ENCODE assay signal across 26 mouse cellular contexts in genomic region chrX:162963840-162964239, GRCm38 (mm10). TPM values are rescaled to one million over a fixed set of nuclear protein-coding genes. Genes with fewer than 3 reads are reported as not detected.
DNase-seq lines count a peak whose midpoint lies in the region; ATAC-seq and TF ChIP-seq lines count a peak whose summit lies in the region.
"Had no signal": no experiment of that assay in that cellular context is flagged by ENCODE, and none has a peak within 500 bp of the region (broad histone marks: within the 10 kb centered on the region; RNA-seq: fewer than 3 reads in every experiment).

No protein-coding gene starts in this region.

- CTCF ChIA-PET in Patski (lab: Charles Lee), result no interaction called here

- no peak overlapping the region for H3K4me3 ChIP-seq in kidney, adult 2 months (ENCODE audit: insufficient read depth, low read depth, low read length)
- H3K4me3 ChIP-seq: embryonic facial prominence, embryonic 12.5 days; forebrain, embryonic 12.5 days; heart, embryonic 10.5 days; hindbrain, embryonic 12.5 days had no signal

- in situ Hi-C loops in Patski (cut with MboI; ENCODE audit: low pct_unique_long_range_greater_than_20kb), result loop anchor here (25.0 kb wide), 1 partner anchor 573 kb away; the partner anchor contains the start of gene Grpr

- POLR2A ChIA-PET in Patski (lab: Charles Lee), result no interaction called here

- DNase-seq in kidney, adult 2 months, result peak; percentile 23
- DNase-seq in kidney, postnatal 14 days, result no peak
- DNase-seq in kidney, postnatal 10 days, result peak; percentile 11
- DNase-seq in kidney, adult 9 months, result no peak
- DNase-seq in Patski (ENCODE audit: low read depth, low spot score), result no peak
- peak; percentile 10 to 18 for DNase-seq in kidney, postnatal 4 days
- DNase-seq in left cerebral cortex, adult 18-20 months (ENCODE audit: low spot score in 2 of 2), result no peak
- DNase-seq in adrenal gland, postnatal 36 days, result no peak
- DNase-seq: adrenal gland, adult 8-10 months; cerebellum, adult 11 months; cerebellum, adult 8-10 months; embryo, embryonic 11 days; gastrocnemius, postnatal 10 days; heart, adult 18-20 months; heart, postnatal 10 days; heart, postnatal 4 days had no signal

- no peak for TF ChIP-seq POLR2A in kidney, adult 2 months (IDR thresholded peaks at IDR 0.05; ENCODE audit: low read depth, low read length)

- 26% methylated on average over 3 of the region's 4 CpGs for WGBS in kidney, adult 2 months

- no peaks in the 10 kb centered on the region for H3K27me3 ChIP-seq in kidney, adult 2 months (replicated peaks; ENCODE audit: control insufficient read depth, insufficient read depth, low read length)
- H3K27me3 ChIP-seq in Patski, result peaks cover 4% of the 10 kb centered on the region
- H3K27me3 ChIP-seq: embryonic facial prominence, embryonic 12.5 days had no signal

- no peak for TF ChIP-seq CTCF in kidney, adult 2 months (conservative IDR thresholded peaks at IDR 0.05; ENCODE audit: insufficient read depth, insufficient read length, low read depth, low read length)
- TF ChIP-seq CTCF in Patski (IDR thresholded peaks at IDR 0.05), result no peak

- peaks cover 4% of the 10 kb centered on the region; the same call in 1 of the 2 replicates for H3K4me1 ChIP-seq in kidney, adult 2 months (ENCODE audit: control insufficient read depth, insufficient read depth, low read length)
- H3K4me1 ChIP-seq: embryonic facial prominence, embryonic 12.5 days; forebrain, embryonic 12.5 days; heart, embryonic 10.5 days; hindbrain, embryonic 12.5 days had no signal

- H3K36me3 ChIP-seq in kidney, adult 2 months (ENCODE audit: control insufficient read depth, insufficient read depth, low read length), result no peaks in the 10 kb centered on the region
- H3K36me3 ChIP-seq: embryonic facial prominence, embryonic 12.5 days; forebrain, embryonic 12.5 days; heart, embryonic 10.5 days; hindbrain, embryonic 12.5 days had no signal

- peak overlapping the region; percentile 68; the same call in 1 of the 2 replicates for H3K27ac ChIP-seq in kidney, adult 2 months (ENCODE audit: insufficient read depth, low read depth, low read length)
- H3K27ac ChIP-seq: embryonic facial prominence, embryonic 12.5 days; forebrain, embryonic 12.5 days; heart, embryonic 10.5 days; hindbrain, embryonic 12.5 days had no signal

- peak; percentile 12 for ATAC-seq in Patski
- ATAC-seq: forebrain, embryonic 16.5 days had no signal

RNA-seq across cellular contexts. Expression of gene S100g, which starts 0.6 kb away (rescaled TPM):
- 399 and 544 TPM in 2 replicates for polyA plus RNA-seq in kidney, adult 2 months (2012; rRNA removed)
- polyA plus RNA-seq in Patski (2021), result 13.3 TPM
- total RNA-seq in left cerebral cortex, adult 18-20 months (2021), result not detected
- not detected for total RNA-seq in adrenal gland, postnatal 36 days (2021)
- total RNA-seq: adrenal gland, adult 8-10 months; common myeloid progenitor, adult 5-6 weeks; gastrocnemius, postnatal 10 days; gastrocnemius, postnatal 4 days; heart, adult 18-20 months; heart, postnatal 10 days; heart, postnatal 4 days; MEL had no signal
- polyA plus RNA-seq: C2C12; embryonic facial prominence, embryonic 12.5 days; forebrain, embryonic 12.5 days; forebrain, embryonic 16.5 days; heart, embryonic 14.5 days had no signal

Comparison
In these comparisons a context has a peak if more than half of its experiments do, and no peak if none do; other contexts are left out.
1. DNase-seq: peak in kidney, adult 2 months (single experiment), kidney, postnatal 10 days (single experiment) and kidney, postnatal 4 days (2 of 2); none in kidney, postnatal 14 days (single experiment), kidney, adult 9 months (single experiment), Patski (single experiment), left cerebral cortex, adult 18-20 months (0 of 2) and adrenal gland, postnatal 36 days (0 of 2).